Mouse (Mus musculus) limb, embryonic 14.5 days (tissue): ENCODE results near the gene Phf23. TPM values are rescaled to one million over a fixed set of nuclear protein-coding genes. Genes with fewer than 3 reads are reported as not detected.
"Not testable (repeated sequence)": the region's sequence is repeated elsewhere in the genome, so short reads cannot be mapped to it uniquely, and the experiment has no call there.

ENCODE experiments used
- ATAC-seq: fragments of 200-750 bp; cut with Nextera tagmentation; 2 replicates; pipeline ENCODE4 v1.8.0; 2017; ENCODE audit warnings: low read depth, moderate number of reproducible peaks, moderate TSS enrichment; ENCODE audit not compliant: low FRiP score
- DNase-seq: peaks from one replicate; pipeline ENCODE4 v3.0.0-alpha.2; 2015; ENCODE audit warnings: low spot score
- H3K27ac ChIP-seq: fragments of 300-500 bp; sonication (generic); replicated peaks from 2 replicates; pipeline ENCODE4 v1.5.1; 2014; ENCODE audit warnings: low read depth, mild to moderate bottlenecking, low read length, moderate library complexity, mixed read lengths
- H3K27me3 ChIP-seq: fragments of 300-500 bp; sonication (generic); 2 replicates; pipeline ENCODE4 v1.6.1; 2014; ENCODE audit warnings: low read length, mixed read lengths; ENCODE audit not compliant: control insufficient read depth, insufficient read depth
- H3K36me3 ChIP-seq: fragments of 300-500 bp; sonication (generic); 2 replicates; pipeline ENCODE4 v1.6.1; 2014; ENCODE audit warnings: mild to moderate bottlenecking, low read length, moderate library complexity, mixed read lengths; ENCODE audit not compliant: control insufficient read depth, insufficient read depth
- H3K4me1 ChIP-seq: fragments of 300-500 bp; sonication (generic); 2 replicates; pipeline ENCODE4 v1.6.1; 2014; ENCODE audit warnings: antibody characterized with exemption, low read length, mixed read lengths; ENCODE audit not compliant: control insufficient read depth, insufficient read depth
- H3K4me2 ChIP-seq: fragments of 300-500 bp; sonication (generic); replicated peaks from 2 replicates; pipeline ENCODE4 v1.6.1; 2014; ENCODE audit warnings: low read depth, mild to moderate bottlenecking, low read length, moderate library complexity; ENCODE audit not compliant: severe bottlenecking
- H3K4me3 ChIP-seq: fragments of 300-500 bp; sonication (generic); replicated peaks from 2 replicates; pipeline ENCODE4 v1.5.1; 2014; ENCODE audit warnings: low read length
- H3K9ac ChIP-seq: fragments of 300-500 bp; sonication (generic); 2 replicates; pipeline ENCODE4 v1.6.1; 2014; ENCODE audit warnings: mild to moderate bottlenecking, low read depth, low read length, moderate library complexity; ENCODE audit not compliant: severe bottlenecking
- H3K9me3 ChIP-seq: fragments of 300-500 bp; sonication (generic); 2 replicates; pipeline ENCODE4 v1.6.1; 2016; ENCODE audit warnings: low read length; ENCODE audit not compliant: control insufficient read depth
- POLR2A ChIP-seq: fragments of 200-500 bp; IDR thresholded peaks from 2 replicates; pipeline ENCODE4 v1.8.0; 2012; ENCODE audit warnings: inconsistent platforms, mild to moderate bottlenecking, moderate library complexity, borderline replicate concordance; ENCODE audit not compliant: insufficient read depth, insufficient read length; ENCODE audit errors: extremely low read depth
- WGBS: fragments of 180-500 bp; shearing (Covaris S2); extraction: QIAGEN DNeasy Blood & Tissue Kit; methylation state at CpG from one replicate; pipeline ENCODE4 v1.1.7; 2014; 5-methylcytosine and 5-hydroxymethylcytosine counted together
- polyA plus RNA-seq, 2 experiments: library from polyadenylated mRNA; depleted of rRNA in 1 of 2; stranded (reverse) in 1 of 2; unstranded in 1 of 2; fragments of >200 nt; fragmentation: Nextera tagmentation in 1 of 2; extraction: Ambion mirVana in 1 of 2; gene quantifications; 2 replicates each; pipeline versions ENCODE4 v1.2.1 to v1.2.3; 2012 to 2014

The Phf23 gene
- polyA plus RNA-seq, 2 experiments = 51.7 to 69.2 TPM

DNA sequence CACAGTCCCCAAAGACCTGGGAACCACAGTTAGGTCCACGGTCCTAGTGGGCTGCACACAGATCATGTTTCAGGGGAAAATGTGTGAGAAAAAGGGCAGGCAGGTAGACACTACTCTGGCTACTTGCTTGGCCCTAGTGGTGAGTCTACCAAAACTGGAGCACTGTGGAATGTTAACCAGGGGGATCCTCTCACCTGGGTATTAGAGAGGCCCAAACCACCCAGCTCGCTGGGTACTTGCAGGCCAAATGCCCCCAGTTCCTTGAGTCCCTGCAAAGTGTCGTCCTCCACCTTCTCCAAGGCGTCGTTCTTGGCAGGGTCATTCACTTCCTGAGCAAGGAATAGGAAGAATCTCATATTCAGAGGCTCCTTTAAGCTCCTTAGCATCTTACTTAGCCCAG is 18.5 kb downstream of the Phf23 start:
- peaks cover 48% of the 10 kb centered on the region for H3K36me3 ChIP-seq
- no peaks in the 10 kb centered on the region for H3K9me3 ChIP-seq
- no peak overlapping the region; the same call in 1 of the 2 replicates for H3K4me2 ChIP-seq
- TF ChIP-seq POLR2A = no peak
- no peaks in the 10 kb centered on the region for H3K27me3 ChIP-seq
- ATAC-seq (no peak), DNase-seq (no peak)
- H3K4me1 ChIP-seq = peaks cover 23% of the 10 kb centered on the region
- WGBS = 58% methylated on average over 5 of the region's 5 CpGs
- no peak overlapping the region for H3K4me3 ChIP-seq
- H3K9ac ChIP-seq = no peak overlapping the region
- no peak overlapping the region for H3K27ac ChIP-seq

DNA sequence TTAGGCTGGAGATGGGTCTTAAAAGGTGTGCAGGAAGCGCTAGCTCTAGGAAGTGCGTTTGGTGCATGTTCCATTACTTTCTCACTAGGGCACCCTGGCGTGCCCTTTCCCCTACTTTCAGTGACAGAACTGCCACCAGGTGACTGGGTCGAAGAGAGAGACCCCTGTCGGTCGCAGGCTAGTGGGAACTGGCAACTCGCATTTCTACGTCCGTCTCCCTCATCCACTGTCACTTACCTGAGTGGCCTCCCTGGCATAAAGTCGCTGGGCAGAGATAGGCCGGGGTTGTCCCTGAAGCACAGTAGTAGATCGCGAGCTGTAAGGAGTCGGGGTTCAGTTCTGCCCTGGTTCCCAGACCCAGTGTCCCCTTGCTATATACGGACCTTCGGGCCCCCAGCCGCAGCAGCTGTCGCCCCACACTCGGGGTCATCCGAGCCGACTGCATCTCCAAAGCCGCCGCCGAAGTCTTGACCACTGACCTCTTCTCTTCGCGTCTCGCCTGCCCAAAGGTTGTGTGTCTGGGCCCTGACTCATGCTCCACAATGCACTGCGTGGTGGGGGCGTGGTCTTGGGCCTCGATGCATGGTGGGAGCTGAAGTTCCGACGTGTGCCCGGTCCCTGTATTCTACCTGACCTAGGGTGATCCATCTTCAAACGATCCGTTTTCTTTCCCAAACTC is 19.4 kb downstream of the Phf23 start, which contains the start of gene Acadvl:
Gene Acadvl (minus strand): TSS at position 532 of the 679 bp plus-strand sequence.
- DNase-seq (peak; percentile 78), ATAC-seq (peak; percentile 77)
- H3K9ac ChIP-seq = peak within 1 kb of the TSS; percentile 71
- under 1% methylated on average over 34 of the region's 35 CpGs for WGBS
- H3K9me3 ChIP-seq = no peaks in the 10 kb centered on the region
- no peak for TF ChIP-seq POLR2A
- H3K27ac ChIP-seq = peak within 1 kb of the TSS; percentile 53
- H3K36me3 ChIP-seq = peaks cover 39% of the 10 kb centered on the region
- H3K4me1 ChIP-seq = peaks cover 32% of the 10 kb centered on the region
- H3K4me3 ChIP-seq = peak within 1 kb of the TSS; percentile 55
- H3K27me3 ChIP-seq = no peaks in the 10 kb centered on the region
- H3K4me2 ChIP-seq = peak within 1 kb of the TSS; percentile 85

DNA sequence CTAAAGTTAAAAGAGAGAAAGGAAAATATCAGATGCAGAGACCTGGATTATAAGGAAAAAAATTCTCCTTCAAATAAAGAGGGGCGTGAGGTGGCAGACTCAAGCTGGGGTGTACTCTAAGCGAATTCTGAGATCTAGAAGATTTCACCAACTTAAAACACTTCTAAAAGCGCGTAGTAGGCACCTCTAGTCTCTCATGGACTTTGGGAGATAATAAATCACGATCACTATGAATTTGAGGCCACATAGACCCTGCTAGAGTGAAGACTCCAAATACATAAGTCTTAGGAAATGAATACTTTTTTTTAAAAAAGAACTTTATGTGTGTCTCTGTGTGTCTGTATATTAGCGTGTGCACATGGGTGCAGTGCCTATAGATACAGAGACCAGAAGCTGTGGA is 20.1 kb downstream of the Phf23 start:
- H3K9ac ChIP-seq = no peak overlapping the region
- H3K36me3 ChIP-seq = peaks cover 32% of the 10 kb centered on the region
- DNase-seq (no peak), ATAC-seq (no peak)
- no peak overlapping the region for H3K27ac ChIP-seq
- peak overlapping the region; percentile 85 for H3K4me2 ChIP-seq
- no peaks in the 10 kb centered on the region for H3K27me3 ChIP-seq
- H3K4me3 ChIP-seq = peak overlapping the region; percentile 55; the same call in 1 of the 2 replicates
- WGBS = 72% methylated on average over 6 of the region's 6 CpGs
- no peaks in the 10 kb centered on the region for H3K9me3 ChIP-seq
- no peak for TF ChIP-seq POLR2A
- peaks cover 38% of the 10 kb centered on the region for H3K4me1 ChIP-seq

DNA sequence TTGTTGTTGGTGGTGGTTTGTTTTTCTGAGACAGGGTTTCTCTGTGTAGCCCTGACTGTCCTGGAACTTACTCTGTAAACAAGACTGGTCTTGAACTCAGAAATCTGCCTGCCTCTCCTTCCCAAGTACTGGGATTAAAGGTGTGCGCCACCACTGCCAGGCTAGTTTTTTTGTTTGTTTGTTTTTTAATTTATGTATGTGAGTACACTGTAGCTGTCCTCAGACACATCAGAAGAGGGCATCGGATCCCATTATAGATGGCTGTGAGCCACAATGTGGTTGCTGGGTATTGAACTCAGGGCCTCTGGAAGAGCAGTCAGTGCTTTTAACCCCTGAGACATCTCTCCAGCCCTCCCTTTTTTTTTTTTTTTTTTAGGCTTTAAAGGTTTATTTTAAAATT is 20.6 kb downstream of the Phf23 start:
- not testable (repeated sequence) for H3K9ac ChIP-seq, H3K27ac ChIP-seq, H3K9me3 ChIP-seq, H3K4me3 ChIP-seq, H3K27me3 ChIP-seq, H3K4me2 ChIP-seq, DNase-seq, ATAC-seq
- 87% methylated on average over 2 of the region's 2 CpGs for WGBS
- H3K4me1 ChIP-seq = peaks cover 41% of the 10 kb centered on the region
- peaks cover 27% of the 10 kb centered on the region for H3K36me3 ChIP-seq

DNA sequence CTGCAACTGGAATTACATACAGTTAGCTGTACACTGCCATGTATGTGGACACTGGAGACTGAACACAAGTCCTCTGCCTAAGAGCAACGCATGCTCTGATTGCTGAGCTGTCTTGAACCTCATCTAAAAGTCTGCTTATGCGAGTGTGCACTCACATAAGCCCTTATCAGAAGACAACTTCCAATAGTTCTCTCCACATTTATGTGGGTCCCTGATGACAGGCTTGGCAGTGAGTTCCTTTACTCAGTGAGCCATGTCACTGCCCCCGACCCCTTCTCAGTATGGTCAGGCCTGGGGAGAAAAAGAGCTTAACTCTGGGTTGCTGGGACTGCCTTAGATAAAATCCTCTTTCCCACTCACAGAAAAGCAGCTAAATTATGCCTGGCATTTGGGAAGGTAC is 21.1 kb downstream of the Phf23 start, which contains the start of gene Dlg4:
Gene Dlg4 (plus strand): TSS at position 274 of the 400 bp plus-strand sequence.
- Histone ChIP-seq H3K4me2 (peak within 1 kb of the TSS; percentile 89), H3K36me3 (peaks cover 22% of the 10 kb centered on the region), H3K4me1 (peaks cover 41% of the 10 kb centered on the region), H3K27ac (peak within 1 kb of the TSS; percentile 49), H3K9me3 (no peaks in the 10 kb centered on the region), H3K27me3 (no peaks in the 10 kb centered on the region), H3K4me3 (peak within 1 kb of the TSS; percentile 79), H3K9ac (peak within 1 kb of the TSS; percentile 88)
- no peak for TF ChIP-seq POLR2A
- DNase-seq (no peak), ATAC-seq (no peak)
- WGBS = 80% methylated on average over 3 of the region's 3 CpGs
